8 mouse cellular contexts compared by ENCODE assay signal in genomic region chr17:22081031-22081631, GRCm38 (mm10).
DNase-seq lines count a peak whose midpoint lies in the region; ATAC-seq and TF ChIP-seq lines count a peak whose summit lies in the region.

No protein-coding gene starts in this region.

- no peaks in the 10 kb centered on the region for H3K36me3 ChIP-seq in embryonic facial prominence, embryonic 13.5 days
- no peaks in the 10 kb centered on the region for H3K36me3 ChIP-seq in limb, embryonic 10.5 days
- H3K36me3 ChIP-seq in midbrain, embryonic 10.5 days: no peaks in the 10 kb centered on the region

- peak overlapping the region; percentile 63 for H3K4me3 ChIP-seq in bone marrow macrophage, adult 2 months (ENCODE audit: insufficient read depth, low read length)
- peak overlapping the region; percentile 64 for H3K4me3 ChIP-seq in embryonic facial prominence, embryonic 13.5 days
- peak overlapping the region; percentile 72 for H3K4me3 ChIP-seq in limb, embryonic 10.5 days
- H3K4me3 ChIP-seq in midbrain, embryonic 10.5 days: peak overlapping the region; percentile 79

- no peaks in the 10 kb centered on the region for H3K9me3 ChIP-seq in embryonic facial prominence, embryonic 13.5 days
- no peaks in the 10 kb centered on the region for H3K9me3 ChIP-seq in limb, embryonic 10.5 days (replicated peaks)
- H3K9me3 ChIP-seq in midbrain, embryonic 10.5 days (replicated peaks): no peaks in the 10 kb centered on the region

- no peak for TF ChIP-seq POLR2A in bone marrow macrophage, adult 2 months (IDR thresholded peaks at IDR 0.05; ENCODE audit: borderline replicate concordance, low read depth, low read length)

- H3K4me2 ChIP-seq in embryonic facial prominence, embryonic 13.5 days: peak overlapping the region; percentile 88

- peak; percentile 31 to 39 for DNase-seq in heart, adult 9 months (ENCODE audit: low spot score in 2 of 2)
- peak; percentile 26 to 36 for DNase-seq in kidney, adult 8-10 months
- DNase-seq in limb, embryonic 10.5 days (ENCODE audit: low spot score): peak; percentile 65
- peak; percentile 71 for DNase-seq in midbrain, embryonic 10.5 days (ENCODE audit: low spot score)
- DNase-seq in right cerebral cortex, postnatal 4 days: peak; percentile 73

- peaks cover 4% of the 10 kb centered on the region; the same call in 1 of the 2 replicates for H3K27me3 ChIP-seq in embryonic facial prominence, embryonic 13.5 days
- peaks cover 5% of the 10 kb centered on the region; the same call in 1 of the 2 replicates for H3K27me3 ChIP-seq in limb, embryonic 10.5 days (ENCODE audit: low read depth, poor library complexity, severe bottlenecking)
- H3K27me3 ChIP-seq in midbrain, embryonic 10.5 days (ENCODE audit: low read depth, poor library complexity, severe bottlenecking): no peaks in the 10 kb centered on the region

- H3K4me1 ChIP-seq in bone marrow macrophage, adult 2 months (ENCODE audit: control insufficient read depth, insufficient read depth, low read length): no peaks in the 10 kb centered on the region
- H3K4me1 ChIP-seq in embryonic facial prominence, embryonic 13.5 days: no peaks in the 10 kb centered on the region
- H3K4me1 ChIP-seq in limb, embryonic 10.5 days: no peaks in the 10 kb centered on the region
- peaks cover 5% of the 10 kb centered on the region for H3K4me1 ChIP-seq in midbrain, embryonic 10.5 days

- 0 out of 2 replicates have a peak, but pooled peaks have one; percentile 37 for ATAC-seq in embryonic facial prominence, embryonic 13.5 days (ENCODE audit: insufficient number of reproducible peaks, insufficient read depth, low FRiP score, low TSS enrichment, low read depth)
- ATAC-seq in inflammation-experienced regulatory T-cells, adult 6 months: no peak

- H3K9ac ChIP-seq in embryonic facial prominence, embryonic 13.5 days: peak overlapping the region; percentile 86

- H3K27ac ChIP-seq in bone marrow macrophage, adult 2 months (ENCODE audit: insufficient read depth, low read depth, low read length): no peak overlapping the region
- H3K27ac ChIP-seq in embryonic facial prominence, embryonic 13.5 days: no peak overlapping the region
- H3K27ac ChIP-seq in limb, embryonic 10.5 days: peak overlapping the region; percentile 75
- peak overlapping the region; percentile 88 for H3K27ac ChIP-seq in midbrain, embryonic 10.5 days (replicated peaks)

- no peak for TF ChIP-seq CTCF in bone marrow macrophage, adult 2 months (IDR thresholded peaks at IDR 0.05; ENCODE audit: low read depth, low read length)

- 3% methylated on average over 57 of the region's 57 CpGs for WGBS in embryonic facial prominence, embryonic 13.5 days
- 3% methylated on average over 57 of the region's 57 CpGs for WGBS in limb, embryonic 10.5 days
- WGBS in midbrain, embryonic 10.5 days: 3% methylated on average over 57 of the region's 57 CpGs

Comparison
In these comparisons a context has a peak if more than half of its experiments do, and no peak if none do; other contexts are left out.
1. H3K27ac ChIP-seq: peak in limb, embryonic 10.5 days (single experiment) and midbrain, embryonic 10.5 days (single experiment); none in bone marrow macrophage, adult 2 months (single experiment) and embryonic facial prominence, embryonic 13.5 days (single experiment).
2. Peak in every context shown above with its lines, with median percentiles within 50 percentile points of each other: H3K4me3 ChIP-seq and DNase-seq.